Mouse (Mus musculus) regulatory T cell (primary cell): ENCODE measurements around the gene Padi2.

Source experiments
- in situ Hi-C: fragments of 300-600 bp; cut with MboI, MseI; formaldehyde crosslinking; loops from one replicate; pipeline ENCODE4 v1.15.1; 2025; ENCODE audit warnings: high pct_unique_total_duplicates

Gene Padi2

DNA sequence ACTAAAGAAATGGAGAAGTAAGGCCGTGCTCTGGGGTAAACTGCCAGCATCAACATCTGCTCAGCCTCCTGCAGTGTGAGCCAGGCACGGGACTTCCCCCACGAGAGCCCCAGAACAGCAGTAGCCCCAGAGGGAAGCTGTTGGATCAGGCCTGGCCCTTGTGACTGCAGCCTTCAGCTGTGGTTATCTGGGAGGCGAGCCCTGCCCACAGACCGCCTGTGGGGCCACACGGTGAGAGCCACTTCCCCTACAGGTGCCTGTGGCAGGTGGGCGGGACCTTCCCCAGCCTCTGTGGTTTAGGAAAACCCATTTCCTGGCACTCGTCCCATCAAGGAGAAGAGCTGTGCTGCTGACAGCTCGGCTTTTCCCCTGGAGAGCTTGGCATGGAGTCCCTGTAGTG lies 77.3 kb downstream of the Padi2 start:
- in situ Hi-C loops = loop anchor here (5.0 kb wide), 1 partner anchor 79 kb away; the partner anchor contains the start of gene Crocc

DNA sequence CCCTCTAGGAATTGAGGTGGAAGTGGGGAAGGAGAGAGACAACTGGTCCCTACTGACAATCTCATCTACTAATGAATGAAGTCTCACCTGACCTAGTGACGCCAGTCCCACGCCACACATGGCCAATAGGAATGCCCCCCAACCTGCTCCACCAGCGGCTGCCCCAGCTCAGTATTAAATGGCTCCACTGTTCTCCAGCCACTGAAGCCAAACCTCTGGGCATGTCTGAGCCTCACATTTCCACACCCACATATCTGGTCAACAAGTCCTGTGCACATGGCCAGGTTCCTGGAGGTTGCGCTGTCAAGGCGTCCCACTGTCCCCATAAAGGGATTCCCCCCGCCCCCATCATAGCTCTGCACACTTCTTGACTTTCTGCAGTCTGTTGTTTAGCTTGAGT lies 78.4 kb downstream of the Padi2 start:
- in situ Hi-C loops = loop anchor here (5.0 kb wide), 1 partner anchor 78 kb away; the partner anchor contains the start of gene Crocc

DNA sequence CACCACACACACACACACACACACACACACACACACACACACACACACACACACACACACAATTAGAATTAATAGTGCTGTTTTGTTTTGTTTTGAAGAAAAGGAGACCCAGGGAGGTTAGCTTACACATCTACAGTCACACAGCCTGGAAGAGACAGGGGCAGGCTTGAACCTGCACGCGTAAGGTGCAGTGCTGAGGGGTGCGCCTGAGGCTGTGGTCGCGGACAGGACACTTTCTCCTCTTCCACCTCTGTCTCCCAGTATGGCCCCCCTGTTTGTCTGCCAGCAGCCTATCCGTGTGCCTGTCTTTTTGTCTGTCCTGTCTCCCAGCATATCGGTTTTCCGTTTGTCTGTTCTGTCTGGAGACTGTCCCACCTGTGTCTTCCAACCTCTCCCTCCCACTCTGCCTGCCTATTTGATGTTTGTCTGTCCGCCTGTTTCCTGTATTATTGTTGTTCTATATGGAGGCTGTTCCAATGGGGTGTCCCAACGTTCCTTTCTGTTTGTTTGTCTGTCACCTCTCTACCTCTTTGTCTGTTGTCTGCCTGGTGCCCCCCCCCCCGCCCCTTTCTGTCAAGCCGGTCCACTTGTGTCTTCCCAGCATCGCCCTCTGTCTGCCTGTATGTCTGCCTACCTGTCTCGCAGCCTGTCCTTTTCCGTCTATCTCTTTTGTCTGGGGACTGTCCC lies 80.0 kb downstream of the Padi2 start:
- in situ Hi-C loops = no loop called here

DNA sequence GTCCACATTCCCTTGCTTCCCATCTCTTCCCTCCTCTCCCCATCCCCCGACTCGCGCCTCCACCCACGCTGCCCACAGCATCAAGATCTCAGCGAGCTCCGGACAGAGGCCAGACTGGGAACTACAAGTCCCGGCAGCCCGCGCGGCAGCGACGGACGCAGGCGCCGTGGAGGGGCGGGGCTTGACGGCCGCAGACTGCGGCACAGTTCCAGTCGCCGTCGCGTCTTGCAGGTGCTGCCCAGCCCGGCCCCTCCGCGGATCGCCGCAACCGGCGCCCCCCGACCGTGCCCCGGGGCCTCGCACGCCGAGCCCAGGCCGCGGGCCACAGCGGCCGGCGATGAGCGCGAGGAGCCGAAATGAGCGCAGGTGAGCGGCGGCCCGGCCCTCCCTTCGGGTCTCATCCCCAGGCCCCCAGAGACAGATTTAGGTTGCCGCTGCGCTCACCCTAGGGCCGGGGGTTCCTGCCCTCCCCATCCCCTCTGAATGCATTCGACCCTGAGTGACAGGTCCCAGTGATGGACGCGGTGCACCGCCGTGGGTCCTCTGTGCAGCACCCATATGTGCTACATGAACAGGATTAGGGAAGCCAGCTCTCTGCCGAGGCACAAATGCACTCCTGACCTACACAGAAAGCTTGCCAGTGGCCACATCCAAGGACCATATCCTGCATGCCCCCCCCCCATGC lies 80.7 kb downstream of the Padi2 start, which contains the start of gene Atp13a2:
Atp13a2 (plus strand) TSS at position 163 of the 685 bp plus-strand sequence.
- in situ Hi-C loops = no loop called here

DNA sequence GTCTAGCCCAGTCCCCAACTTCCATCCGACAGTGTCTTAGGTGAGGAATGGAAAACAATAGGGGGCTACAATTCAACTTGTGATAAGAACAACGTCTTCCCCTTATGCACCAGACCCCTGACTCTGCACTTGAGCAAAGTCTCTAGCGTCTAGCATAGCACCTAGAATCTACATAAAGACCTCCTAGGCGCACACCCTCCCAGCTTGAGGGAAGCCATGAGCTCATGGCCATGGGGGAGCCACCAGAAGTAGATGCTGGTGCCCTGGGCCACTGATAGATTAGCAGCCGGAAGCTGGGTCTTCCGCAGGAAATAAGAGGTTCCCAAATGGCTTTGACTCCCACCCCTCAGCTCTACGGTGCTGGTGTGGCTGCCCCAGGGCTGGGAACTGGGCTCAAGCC lies 81.3 kb downstream of the Padi2 start:
- in situ Hi-C loops = no loop called here

DNA sequence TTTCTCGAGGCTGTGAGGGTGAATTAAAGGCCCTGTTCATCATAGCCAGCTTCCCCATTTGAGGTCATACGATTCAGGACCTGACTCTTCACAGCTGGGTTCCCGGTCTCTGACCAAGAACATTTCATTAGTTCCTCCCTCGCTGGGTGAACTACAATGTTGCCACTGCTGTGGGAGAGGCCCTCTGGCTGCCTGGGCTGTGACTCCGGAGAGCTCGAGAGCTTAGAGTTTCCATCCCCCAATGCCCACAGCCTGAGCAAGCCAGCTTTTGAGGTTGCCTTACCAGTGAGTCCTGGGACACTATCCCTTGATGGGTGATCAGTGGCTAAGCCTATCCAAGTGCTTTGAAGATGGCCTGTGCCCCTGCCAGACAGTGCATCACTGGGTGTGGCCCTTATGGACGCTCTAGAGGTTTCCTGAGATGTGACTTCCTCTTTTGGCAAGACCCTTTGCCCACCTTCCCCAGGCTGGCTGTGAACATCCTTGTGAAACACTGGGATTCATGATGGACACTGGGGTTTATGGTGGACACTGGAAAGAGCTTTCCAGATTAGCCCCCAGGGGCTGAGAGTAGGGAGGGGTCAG lies 82.7 kb downstream of the Padi2 start:
- in situ Hi-C loops = no loop called here

DNA sequence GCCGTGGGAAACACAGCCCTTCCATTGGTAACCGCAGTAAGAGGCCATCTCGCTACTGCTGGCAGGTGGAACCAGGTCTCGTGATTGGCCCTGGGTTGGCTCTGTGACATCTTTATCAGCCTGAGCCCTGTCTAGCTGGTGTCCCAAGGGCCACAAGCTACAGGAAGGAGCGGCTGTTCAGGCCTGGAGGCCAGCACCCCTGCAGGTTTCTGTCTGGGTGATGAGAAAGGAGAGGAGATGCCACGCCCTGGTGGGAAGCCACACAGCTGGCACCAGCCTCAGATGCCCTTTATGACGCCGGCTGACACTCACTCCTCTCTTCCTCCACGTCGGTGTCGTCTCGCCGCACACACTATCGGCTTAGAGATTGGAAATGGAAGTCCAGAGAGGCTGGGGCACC lies 83.3 kb downstream of the Padi2 start:
- in situ Hi-C loops = no loop called here

DNA sequence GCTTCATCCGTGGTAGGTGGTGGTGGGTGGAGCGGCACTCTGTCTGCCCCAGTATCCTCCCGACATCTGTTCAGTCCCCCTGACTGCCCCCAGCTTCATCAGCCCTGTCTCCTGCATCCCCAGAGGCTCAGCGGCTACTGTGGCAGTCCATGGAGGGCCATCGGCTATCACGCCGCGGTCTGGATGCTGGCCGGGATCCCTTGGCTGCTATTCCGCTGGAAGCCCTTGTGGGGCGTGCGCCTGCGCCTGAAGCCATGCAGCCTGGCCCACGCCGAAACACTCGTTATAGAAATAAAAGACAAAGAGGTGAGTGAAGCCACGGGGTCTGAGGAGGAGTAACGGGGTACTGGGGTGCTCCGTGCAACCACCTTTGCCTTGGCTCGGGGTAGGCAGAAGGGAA lies 86.1 kb downstream of the Padi2 start:
- in situ Hi-C loops = no loop called here

DNA sequence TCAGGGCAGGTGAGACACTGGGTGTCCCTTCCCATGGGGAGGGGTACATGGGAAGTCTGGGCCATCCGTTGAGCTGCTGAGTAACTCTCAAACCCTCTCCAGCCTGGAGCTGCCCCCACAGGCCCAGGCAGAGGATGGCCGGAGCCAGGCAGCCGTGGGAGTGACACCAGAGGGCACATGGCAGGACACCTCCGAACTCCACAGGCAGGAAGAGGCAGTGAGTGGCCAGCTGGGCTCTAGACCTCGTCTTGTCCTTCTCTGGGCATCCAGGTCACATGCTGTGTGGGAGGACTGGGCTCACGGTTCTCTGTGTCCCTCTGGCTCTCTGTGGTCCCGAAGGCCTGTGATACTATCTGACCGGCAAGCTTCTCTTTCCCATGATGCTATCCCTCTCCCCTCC lies 87.7 kb downstream of the Padi2 start:
- in situ Hi-C loops = no loop called here

DNA sequence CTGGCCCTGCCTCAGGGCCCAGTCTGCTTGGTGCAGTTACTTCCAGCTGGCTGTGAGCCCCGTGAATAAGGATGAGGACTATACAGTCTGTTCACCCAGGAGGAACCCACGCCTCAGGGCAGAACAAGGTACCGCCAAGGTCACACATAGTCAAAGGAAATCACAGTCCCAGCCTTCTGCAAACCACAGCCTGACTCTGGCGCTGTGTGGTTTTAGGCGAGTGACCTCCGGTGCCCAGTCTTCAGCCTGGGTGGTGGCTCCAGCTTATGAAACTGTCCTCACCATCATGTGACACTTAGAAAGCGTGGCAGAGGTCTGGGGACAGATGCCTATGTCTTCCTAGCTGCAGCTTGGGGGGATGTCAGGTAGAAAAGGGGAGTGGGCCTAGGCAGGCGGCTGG lies 89.7 kb downstream of the Padi2 start:
- in situ Hi-C loops = no loop called here

DNA sequence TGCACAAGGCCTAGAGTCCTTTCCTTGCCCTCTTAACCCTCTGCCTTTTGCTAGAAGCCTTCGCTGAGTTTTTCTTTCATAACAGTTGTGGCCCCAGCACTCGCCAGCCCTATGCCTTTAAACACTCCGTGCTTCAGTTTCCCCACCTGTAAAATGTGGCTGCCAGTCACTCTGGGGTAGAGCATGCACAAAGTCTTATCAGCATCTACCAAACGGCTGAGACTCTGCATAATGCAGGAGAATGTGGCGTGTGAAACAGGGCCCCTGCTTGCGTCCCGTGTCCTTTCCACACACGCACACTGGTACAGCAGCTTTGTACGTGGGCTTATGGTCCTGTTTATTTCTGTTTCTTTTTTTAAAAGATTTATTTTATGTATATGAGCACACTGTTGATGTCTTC lies 90.7 kb downstream of the Padi2 start:
- in situ Hi-C loops = no loop called here
